Mouse (Mus musculus) MEL (cell line): ENCODE data around the gene 6030445D17Rik. TPM values are rescaled to one million over a fixed set of nuclear protein-coding genes. Genes with fewer than 3 reads are reported as not detected.

Source experiments
- DNase-seq: peaks from one replicate; pipeline ENCODE4 v3.0.0; 2011; ENCODE audit warnings: low read depth, low spot score
- H3K27ac ChIP-seq: 2 replicates; pipeline ENCODE4 v1.5.1; 2012; ENCODE audit warnings: low read depth, mild to moderate bottlenecking, control low read depth, low read length, moderate library complexity; ENCODE audit not compliant: control insufficient read depth
- H3K27me3 ChIP-seq, 2 experiments: fragments of 150-350 bp in 1 of 2; sonication (generic) in 1 of 2; 2 replicates each; pipeline ENCODE4 v1.6.1; 2012; ENCODE audit warnings: low read length in 2 of 2, mild to moderate bottlenecking in 2 of 2, improper control_type of control experiment in 1 of 2, moderate library complexity in 1 of 2; ENCODE audit not compliant: insufficient read depth in 2 of 2, control insufficient read depth in 1 of 2
- H3K36me3 ChIP-seq, 2 experiments: 2 replicates each; pipeline ENCODE4 v1.6.1; 2012 to 2014; ENCODE audit warnings: low read length in 2 of 2, improper control_type of control experiment in 1 of 2, inconsistent platforms in 1 of 2, mild to moderate bottlenecking in 1 of 2; ENCODE audit not compliant: insufficient read depth in 2 of 2, control insufficient read depth in 1 of 2
- H3K4me1 ChIP-seq, 2 experiments: fragments of 150-350 bp in 1 of 2; sonication (generic) in 1 of 2; 2 replicates each; pipeline ENCODE4 v1.6.1; 2012; ENCODE audit warnings: low read length in 2 of 2, improper control_type of control experiment in 1 of 2, mild to moderate bottlenecking in 1 of 2; ENCODE audit not compliant: insufficient read depth in 2 of 2, control insufficient read depth in 1 of 2
- H3K4me3 ChIP-seq, 2 experiments: fragments of 150-350 bp in 1 of 2; sonication (generic) in 1 of 2; 2 replicates each; pipeline ENCODE4 v1.5.1; 2012; ENCODE audit warnings: low read depth in 2 of 2, low read length in 2 of 2, mild to moderate bottlenecking in 2 of 2, moderate library complexity in 2 of 2, control low read depth in 1 of 2, improper control_type of control experiment in 1 of 2; ENCODE audit not compliant: control insufficient read depth in 1 of 2, insufficient read depth in 1 of 2
- H3K79me2 ChIP-seq: 2 replicates; pipeline ENCODE4 v1.6.1; 2012; ENCODE audit warnings: mild to moderate bottlenecking, low read length, moderate library complexity; ENCODE audit not compliant: control insufficient read depth, poor library complexity, insufficient read depth
- H3K9ac ChIP-seq: 2 replicates; pipeline ENCODE4 v1.6.1; 2012; ENCODE audit warnings: low read depth, mild to moderate bottlenecking, control low read depth, low read length, moderate library complexity; ENCODE audit not compliant: control insufficient read depth, poor library complexity, severe bottlenecking
- H3K9me3 ChIP-seq: fragments of 150-350 bp; sonication (generic); replicated peaks from 2 replicates; pipeline ENCODE4 v1.6.1; 2012; ENCODE audit warnings: mild to moderate bottlenecking, low read length, improper control_type of control experiment, moderate library complexity; ENCODE audit not compliant: insufficient read depth
- BHLHE40 ChIP-seq: IDR thresholded peaks from 2 replicates; pipeline ENCODE4 v1.6.1; 2012; ENCODE audit warnings: low read depth, mild to moderate bottlenecking, inconsistent platforms, low read length, improper control_type of control experiment, borderline replicate concordance
- CHD1 ChIP-seq: IDR thresholded peaks from 2 replicates; pipeline ENCODE4 v1.6.1; 2012; ENCODE audit warnings: low read depth, mild to moderate bottlenecking, inconsistent platforms, low read length, improper control_type of control experiment
- CHD2 ChIP-seq: IDR thresholded peaks from 2 replicates; pipeline ENCODE4 v1.6.1; 2011; ENCODE audit warnings: low read length, improper control_type of control experiment
- EP300 ChIP-seq, 2 experiments: IDR thresholded peaks; 2 replicates each; pipeline ENCODE4 v1.6.1; 2011; ENCODE audit warnings: improper control_type of control experiment in 2 of 2, low read length in 2 of 2, low read depth in 1 of 2, mild to moderate bottlenecking in 1 of 2
- ETS1 ChIP-seq: IDR thresholded peaks from 2 replicates; pipeline ENCODE4 v1.6.1; 2012; ENCODE audit warnings: low read depth, mild to moderate bottlenecking, inconsistent platforms, low read length, improper control_type of control experiment, moderate library complexity
- KAT2A ChIP-seq: conservative IDR thresholded peaks from 2 replicates; pipeline ENCODE4 v1.6.1; 2012; ENCODE audit warnings: low read depth, low read length, improper control_type of control experiment, inconsistent platforms
- MAX ChIP-seq: IDR thresholded peaks from 2 replicates; pipeline ENCODE4 v1.6.1; 2011; ENCODE audit warnings: low read length, improper control_type of control experiment
- MXI1 ChIP-seq: IDR thresholded peaks from 2 replicates; pipeline ENCODE4 v1.6.1; 2011; ENCODE audit warnings: mild to moderate bottlenecking, low read depth, low read length, improper control_type of control experiment
- MYB ChIP-seq: IDR thresholded peaks from 2 replicates; pipeline ENCODE4 v1.6.1; 2011; ENCODE audit warnings: mild to moderate bottlenecking, low read depth, low read length, improper control_type of control experiment
- MYC ChIP-seq: IDR thresholded peaks from 2 replicates; pipeline ENCODE4 v1.6.1; 2011; ENCODE audit warnings: low read depth, mild to moderate bottlenecking, low read length, improper control_type of control experiment, moderate library complexity
- NELFE ChIP-seq: IDR thresholded peaks from 2 replicates; pipeline ENCODE4 v1.6.1; 2011; ENCODE audit warnings: low read depth, low read length, improper control_type of control experiment
- POLR2A ChIP-seq, 2 experiments: IDR thresholded peaks; 2 replicates each; pipeline ENCODE4 v1.6.1; 2011 to 2012; ENCODE audit warnings: low read length in 2 of 2, mild to moderate bottlenecking in 2 of 2, control low read depth in 1 of 2, improper control_type of control experiment in 1 of 2, low read depth in 1 of 2, moderate library complexity in 1 of 2; ENCODE audit not compliant: control insufficient read depth in 1 of 2, insufficient read depth in 1 of 2, poor library complexity in 1 of 2
- POLR2AphosphoS2 ChIP-seq: IDR thresholded peaks from 2 replicates; pipeline ENCODE4 v1.6.1; 2011; ENCODE audit warnings: low read length, improper control_type of control experiment
- RCOR1 ChIP-seq: IDR thresholded peaks from 2 replicates; pipeline ENCODE4 v1.6.1; 2012; ENCODE audit warnings: low read depth, mild to moderate bottlenecking, inconsistent platforms, low read length, improper control_type of control experiment
- SIN3A ChIP-seq: IDR thresholded peaks from 2 replicates; pipeline ENCODE4 v1.6.1; 2012; ENCODE audit warnings: low read length, improper control_type of control experiment, inconsistent platforms
- TAL1 ChIP-seq: IDR thresholded peaks from 2 replicates; pipeline ENCODE4 v1.6.1; 2012; ENCODE audit warnings: mild to moderate bottlenecking, inconsistent platforms, low read length, moderate library complexity, mixed read lengths
- TBP ChIP-seq: IDR thresholded peaks from 2 replicates; pipeline ENCODE4 v1.8.0; 2011; ENCODE audit warnings: low read depth, low read length, improper control_type of control experiment
- TCF12 ChIP-seq: IDR thresholded peaks from 2 replicates; pipeline ENCODE4 v1.6.1; 2014; ENCODE audit warnings: low read depth, mild to moderate bottlenecking, inconsistent platforms, low read length, improper control_type of control experiment, moderate library complexity
- UBTF ChIP-seq: IDR thresholded peaks from 2 replicates; pipeline ENCODE4 v1.6.1; 2012; ENCODE audit warnings: low read depth, mild to moderate bottlenecking, inconsistent platforms, low read length, improper control_type of control experiment, moderate library complexity, borderline replicate concordance; ENCODE audit not compliant: insufficient read depth
- USF2 ChIP-seq, 2 experiments: IDR thresholded peaks; 2 replicates each; pipeline ENCODE4 v1.6.1; 2011 to 2012; ENCODE audit warnings: improper control_type of control experiment in 2 of 2, low read length in 2 of 2, borderline replicate concordance in 1 of 2, inconsistent platforms in 1 of 2, low read depth in 1 of 2, mild to moderate bottlenecking in 1 of 2; ENCODE audit not compliant: insufficient read depth in 1 of 2
- ZKSCAN1 ChIP-seq: IDR thresholded peaks from 2 replicates; pipeline ENCODE4 v1.6.1; 2012; ENCODE audit warnings: low read depth, mild to moderate bottlenecking, inconsistent platforms, low read length, improper control_type of control experiment, moderate library complexity
- polyA plus RNA-seq, 2 experiments: library from polyadenylated mRNA; stranded (reverse) in 1 of 2; unstranded in 1 of 2; fragments of >175 nt in 1 of 2; fragments of >200 nt in 1 of 2; gene quantifications; 2 replicates each; pipeline versions ENCODE4 v1.2.1 to v1.2.4; 2012; ENCODE audit warnings: low replicate concordance in 2 of 2, low read depth in 1 of 2; ENCODE audit not compliant: insufficient read length in 2 of 2, insufficient read depth in 1 of 2, missing spikeins in 1 of 2
- total RNA-seq: library from RNA; depleted of rRNA; stranded (reverse); fragments of 300-350 nt; gene quantifications from 2 replicates; pipeline ENCODE4 v1.2.3, GENCODE M21; 2012; rRNA removed

Gene 6030445D17Rik
- total RNA-seq (0.26 and 0.46 TPM in 2 replicates), polyA plus RNA-seq (under 1 TPM in 1 of 2 experiments, not detected in 1; 0.77 TPM)

DNA sequence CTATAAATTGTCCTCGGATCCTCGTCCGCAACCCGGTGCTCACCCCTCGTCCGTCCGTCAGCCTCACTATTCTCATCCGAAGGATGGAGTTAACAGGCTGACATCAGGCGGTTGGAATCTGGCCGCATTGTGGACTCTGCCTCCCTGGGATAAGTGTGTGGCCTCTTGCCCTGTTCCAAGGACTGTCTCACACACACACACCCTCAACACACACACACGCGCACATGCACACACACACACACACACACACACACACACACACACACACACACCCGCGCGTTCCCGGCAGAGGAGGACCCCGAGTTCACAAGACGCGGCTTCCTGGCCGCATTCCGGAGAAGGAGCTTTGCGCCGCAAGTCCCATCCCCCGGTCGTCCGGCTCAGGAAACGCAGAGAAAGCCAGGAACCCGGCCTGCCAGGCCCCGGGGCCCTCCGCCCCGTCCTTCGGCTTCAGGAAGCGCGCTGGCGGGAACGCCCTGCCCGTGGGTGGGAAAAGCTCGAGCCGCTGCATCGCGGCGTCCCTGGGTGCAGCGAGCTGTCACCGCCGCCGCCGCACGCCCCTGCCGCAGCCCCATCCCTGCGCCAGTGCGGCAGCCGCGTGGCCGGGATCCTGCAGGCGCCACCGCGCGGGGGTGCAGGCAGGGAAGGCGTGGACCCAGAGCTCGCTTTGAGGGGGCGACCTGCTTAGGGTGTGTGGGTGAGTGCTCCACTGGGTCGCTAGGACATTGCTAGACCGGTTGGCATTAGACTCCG, at the start of gene 6030445D17Rik:
TSS of gene 6030445D17Rik (plus strand) at position 165 of the 753 bp plus-strand sequence.
- DNase-seq: peak; percentile 74
- no peaks in the 10 kb centered on the region for H3K9me3 ChIP-seq
- no peaks in the 10 kb centered on the region for H3K27me3 ChIP-seq
- TF ChIP-seq MYB: no peak
- TF ChIP-seq SIN3A: peak; percentile 9
- TF ChIP-seq CHD1: no peak
- TF ChIP-seq EP300 (IDR thresholded peaks at IDR 0.05; ENCODE audit: low read depth in 1 of 2, low read length in 2 of 2): no peak
- TF ChIP-seq POLR2AphosphoS2: no peak
- TF ChIP-seq USF2 (IDR thresholded peaks at IDR 0.05; ENCODE audit: borderline replicate concordance in 1 of 2, insufficient read depth in 1 of 2, low read depth in 1 of 2, low read length in 2 of 2): no peak
- TF ChIP-seq BHLHE40: no peak
- TF ChIP-seq KAT2A: no peak
- TF ChIP-seq MYC: 0 out of 2 replicates have a peak, but pooled peaks have one; percentile 43
- no peak for TF ChIP-seq CHD2
- no peak for TF ChIP-seq TAL1
- TF ChIP-seq MXI1: peak; percentile 75
- 0 out of 2 replicates have a peak, but pooled peaks have one; percentile 87 for TF ChIP-seq UBTF
- no peak for TF ChIP-seq TBP
- TF ChIP-seq ZKSCAN1: no peak
- TF ChIP-seq NELFE: peak; percentile 79; the same call in 1 of the 2 replicates
- TF ChIP-seq ETS1: no peak
- 0 out of 2 replicates have a peak, but pooled peaks have one; percentile 7 for TF ChIP-seq MAX
- 0 out of 2 replicates have a peak, but pooled peaks have one; percentile 9 for TF ChIP-seq TCF12
- TF ChIP-seq POLR2A (IDR thresholded peaks at IDR 0.05; ENCODE audit: control insufficient read depth in 1 of 2, insufficient read depth in 1 of 2, low read depth in 1 of 2, low read length in 2 of 2, poor library complexity in 1 of 2): peak in 1 of 2 experiments; percentile 77; a peak in 2 of 4 replicates
- TF ChIP-seq RCOR1: no peak
- H3K4me1 ChIP-seq: peaks cover 2 to 22% of the 10 kb centered on the region in 2 experiments
- H3K36me3 ChIP-seq: peaks cover 0 to 14% of the 10 kb centered on the region in 2 experiments; a peak in 2 of 4 replicates
- peak within 1 kb of the TSS; percentile 90 for H3K9ac ChIP-seq
- peaks cover 7% of the 10 kb centered on the region; the same call in 1 of the 2 replicates for H3K79me2 ChIP-seq
- H3K4me3 ChIP-seq: peak within 1 kb of the TSS; percentile 82
- peak within 1 kb of the TSS; percentile 86 for H3K27ac ChIP-seq
